Mouse (Mus musculus) liver, adult 2 months (tissue): ENCODE measurements around the gene Nfxl1. TPM values are rescaled to one million over a fixed set of nuclear protein-coding genes. Genes with fewer than 3 reads are reported as not detected.
A peak's percentile ranks its signal among the peaks of the same experiment; 100 is the strongest.
"Not testable (repeated sequence)": the region's sequence is repeated elsewhere in the genome, so short reads cannot be mapped to it uniquely, and the experiment has no call there.

Source experiments
- DNase-seq: peaks from one replicate; pipeline ENCODE4 v3.0.0-alpha.2; 2011; ENCODE audit warnings: low read depth, low spot score; ENCODE audit errors: extremely low read depth
- H3K27ac ChIP-seq: fragments of 200-500 bp; replicated peaks from 2 replicates; pipeline ENCODE4 v1.5.1; 2012; ENCODE audit warnings: low read depth, mild to moderate bottlenecking, control low read depth, inconsistent platforms, low read length; ENCODE audit not compliant: insufficient read depth
- H3K27me3 ChIP-seq: fragments of 200-500 bp; 2 replicates; pipeline ENCODE4 v1.6.1; 2012; ENCODE audit warnings: mild to moderate bottlenecking, moderate library complexity, low read length, inconsistent platforms; ENCODE audit not compliant: control insufficient read depth, insufficient read depth
- H3K36me3 ChIP-seq: fragments of 200-500 bp; 2 replicates; pipeline ENCODE4 v1.6.1; 2012; ENCODE audit warnings: low read length, inconsistent platforms; ENCODE audit not compliant: control insufficient read depth, insufficient read depth
- H3K4me1 ChIP-seq: fragments of 200-500 bp; 2 replicates; pipeline ENCODE4 v1.6.1; 2011; ENCODE audit warnings: low read length; ENCODE audit not compliant: control insufficient read depth, insufficient read depth
- H3K4me3 ChIP-seq: fragments of 200-500 bp; 2 replicates; pipeline ENCODE4 v1.5.1; 2011; ENCODE audit warnings: low read depth, mild to moderate bottlenecking, control low read depth, low read length, moderate library complexity; ENCODE audit not compliant: insufficient read depth
- H3K79me2 ChIP-seq: fragments of 200-500 bp; 2 replicates; pipeline ENCODE4 v1.6.1; 2012; ENCODE audit warnings: inconsistent platforms, mild to moderate bottlenecking, low read length, moderate library complexity; ENCODE audit not compliant: control insufficient read depth, insufficient read depth
- H3K9ac ChIP-seq: fragments of 200-500 bp; 2 replicates; pipeline ENCODE4 v1.6.1; 2012; ENCODE audit warnings: low read depth, mild to moderate bottlenecking, control low read depth, inconsistent platforms, low read length
- CTCF ChIP-seq: fragments of 200-500 bp; IDR thresholded peaks from 2 replicates; pipeline ENCODE4 v1.5.1; 2011; ENCODE audit warnings: low read depth, low read length, control low read depth
- POLR2A ChIP-seq: fragments of 200-500 bp; IDR thresholded peaks from 2 replicates; pipeline ENCODE4 v1.6.1; 2011; ENCODE audit warnings: low read length, control low read depth; ENCODE audit not compliant: insufficient read depth; ENCODE audit errors: extremely low read depth
- WGBS: fragments of 180-500 bp; shearing (Covaris S2); methylation state at CpG from one replicate; pipeline ENCODE4 v1.1.7; 2018; 5-methylcytosine and 5-hydroxymethylcytosine counted together
- polyA plus RNA-seq: library from polyadenylated mRNA; depleted of rRNA; stranded (reverse); fragments of >200 nt; gene quantifications from 2 replicates; pipeline ENCODE4 v1.2.3, GENCODE M21; 2012; rRNA removed
- total RNA-seq: library from RNA; depleted of rRNA; stranded (reverse); fragments of >200 nt; gene quantifications from 2 replicates; pipeline ENCODE4 v1.2.3, GENCODE M21; 2014; rRNA removed

Gene Nfxl1
- 6.9 and 9.7 TPM in 2 replicates for total RNA-seq
- polyA plus RNA-seq = 3.3 and 6.0 TPM in 2 replicates

DNA sequence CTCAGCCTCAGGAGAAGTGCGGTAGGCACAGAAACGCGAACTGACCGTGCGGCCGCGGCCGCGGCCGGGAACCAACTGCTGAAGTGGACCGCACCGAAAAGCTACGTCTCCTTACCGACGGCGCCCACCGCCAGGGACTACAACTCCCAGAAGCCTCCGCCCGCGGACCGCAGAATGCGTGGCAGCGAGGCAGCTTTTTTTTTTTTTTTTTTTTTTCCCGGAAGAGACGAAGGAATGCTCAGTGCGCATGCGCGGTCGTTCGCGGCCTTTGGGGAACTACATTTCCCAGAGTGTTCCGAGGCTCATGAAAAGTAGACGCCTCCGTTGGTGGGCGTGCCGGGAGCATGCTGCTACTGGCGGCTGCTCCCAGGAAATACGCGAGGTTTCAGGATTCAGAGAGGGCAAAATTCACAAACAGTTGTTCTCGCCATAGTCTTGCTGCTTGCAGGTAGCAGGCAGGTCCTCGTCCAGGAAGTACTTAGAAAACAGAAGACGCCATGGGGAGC is at the start of gene Nfxl1:
Gene Nfxl1 (minus strand): TSS at position 141 of the 506 bp plus-strand sequence.
- WGBS = under 1% methylated on average over 42 of the region's 42 CpGs

DNA sequence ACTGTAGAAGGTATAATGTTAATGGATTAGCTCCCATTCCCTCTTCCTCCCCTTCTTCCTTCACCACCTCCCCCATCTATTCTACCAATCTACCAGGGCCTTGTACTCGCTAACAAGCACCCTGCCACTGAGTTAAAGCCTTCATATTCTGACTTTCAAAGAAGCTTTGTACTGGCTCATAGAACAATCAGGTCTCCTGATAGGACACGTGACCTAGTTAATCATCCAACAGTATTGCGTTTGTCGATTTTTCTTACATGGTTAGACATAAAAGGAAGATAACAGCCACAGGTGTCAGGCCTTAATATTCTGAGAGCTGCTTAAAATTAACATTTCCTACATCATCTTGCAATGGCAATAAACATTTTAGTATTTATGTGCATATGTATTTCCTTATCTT is 43.7 kb upstream of the Nfxl1 start:
- TF ChIP-seq POLR2A = no peak
- TF ChIP-seq CTCF = no peak
- H3K4me3 ChIP-seq = no peak overlapping the region
- H3K36me3 ChIP-seq = no peaks in the 10 kb centered on the region
- H3K79me2 ChIP-seq = no peaks in the 10 kb centered on the region
- H3K9ac ChIP-seq = no peak overlapping the region
- WGBS = 80% methylated on average over 4 of the region's 4 CpGs
- H3K27me3 ChIP-seq = no peaks in the 10 kb centered on the region; the same call in 1 of the 2 replicates
- DNase-seq = peak; percentile 26
- H3K4me1 ChIP-seq = no peaks in the 10 kb centered on the region
- H3K27ac ChIP-seq = no peak overlapping the region

More for the DNA sequence above, at the start of gene Nfxl1:
- peak within 1 kb of the TSS; percentile 90 for H3K4me3 ChIP-seq
- TF ChIP-seq CTCF = no peak
- peak; percentile 89 for TF ChIP-seq POLR2A
- peaks cover 7% of the 10 kb centered on the region for H3K36me3 ChIP-seq
- H3K27me3 ChIP-seq = no peaks in the 10 kb centered on the region
- peaks cover 3% of the 10 kb centered on the region; the same call in 1 of the 2 replicates for H3K4me1 ChIP-seq
- H3K9ac ChIP-seq = peak within 1 kb of the TSS; percentile 93
- peak; percentile 95 for DNase-seq
- peaks cover 6% of the 10 kb centered on the region; the same call in 1 of the 2 replicates for H3K79me2 ChIP-seq
- peak within 1 kb of the TSS; percentile 68 for H3K27ac ChIP-seq

DNA sequence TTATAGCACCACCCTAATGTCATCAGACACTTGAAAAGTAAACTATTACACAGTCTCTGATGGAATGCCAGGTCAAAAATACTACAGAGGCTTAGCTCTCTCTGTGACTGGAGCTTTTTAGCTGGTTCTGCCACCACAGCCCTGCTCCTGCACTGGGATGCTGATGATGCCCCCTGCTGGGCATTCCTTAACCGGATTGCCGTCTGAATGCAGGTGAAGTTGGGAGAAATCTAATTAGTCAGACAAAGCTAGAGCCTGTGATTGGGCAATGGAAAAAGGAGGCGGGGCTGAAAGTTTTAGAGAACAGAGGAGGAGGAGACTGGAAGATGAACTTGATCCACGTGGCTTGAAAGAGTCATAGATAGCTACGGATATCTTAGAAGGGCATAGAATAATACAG is 41.5 kb upstream of the Nfxl1 start:
- H3K4me1 ChIP-seq = no peaks in the 10 kb centered on the region
- H3K79me2 ChIP-seq = no peaks in the 10 kb centered on the region
- H3K4me3 ChIP-seq = no peak overlapping the region
- 9% methylated on average over 5 of the region's 5 CpGs for WGBS
- H3K9ac ChIP-seq = no peak overlapping the region
- H3K27me3 ChIP-seq = no peaks in the 10 kb centered on the region; the same call in 1 of the 2 replicates
- peak; percentile 82 for DNase-seq
- H3K36me3 ChIP-seq = no peaks in the 10 kb centered on the region
- TF ChIP-seq POLR2A = no peak
- peak; percentile 80 for TF ChIP-seq CTCF
- no peak overlapping the region for H3K27ac ChIP-seq

- Histone ChIP-seq H3K36me3 (no peaks in the 10 kb centered on the region), H3K79me2 (no peaks in the 10 kb centered on the region), H3K9ac (no peak within 1 kb of the TSS), H3K4me3 (peak within 1 kb of the TSS; percentile 6; the same call in 1 of the 2 replicates), H3K27ac (no peak within 1 kb of the TSS), H3K4me1 (peaks cover 6% of the 10 kb centered on the region; the same call in 1 of the 2 replicates), H3K27me3 (peaks cover 8% of the 10 kb centered on the region)
- DNase-seq = no peak
- TF ChIP-seq POLR2A (no peak), CTCF (no peak)
- WGBS = 5% methylated on average over 38 of the region's 38 CpGs
These were observed 27.8 kb upstream of the Nfxl1 start, which contains the start of gene Gm5868 for GRCm38 (mm10) chr5:72587192-72587681. Gene Gm5868, minus strand, starts transcription at chr5:72587551.

- not testable (repeated sequence) for H3K27me3 ChIP-seq, H3K9ac ChIP-seq, H3K27ac ChIP-seq, H3K79me2 ChIP-seq, H3K36me3 ChIP-seq, H3K4me1 ChIP-seq, DNase-seq, H3K4me3 ChIP-seq
- 40% methylated on average over 25 of the region's 25 CpGs for WGBS
These were observed 27.2 kb upstream of the Nfxl1 start for GRCm38 (mm10) chr5:72586667-72587191.

GRCm38 (mm10) chr5:72586122-72586521 is 26.6 kb upstream of the Nfxl1 start:
- H3K9ac ChIP-seq, H3K4me3 ChIP-seq, H3K4me1 ChIP-seq, H3K27ac ChIP-seq, H3K79me2 ChIP-seq, H3K36me3 ChIP-seq, H3K27me3 ChIP-seq: not testable (repeated sequence)
- peak; percentile 74 for TF ChIP-seq CTCF
- WGBS = 43% methylated on average over 7 of the region's 7 CpGs
- peak; percentile 20 for DNase-seq

- H3K36me3 ChIP-seq, H3K9ac ChIP-seq, H3K4me1 ChIP-seq, H3K79me2 ChIP-seq, H3K27ac ChIP-seq, DNase-seq: not testable (repeated sequence)
- WGBS = 14% methylated on average over 20 of the region's 21 CpGs
- peaks cover 11% of the 10 kb centered on the region for H3K27me3 ChIP-seq
- peak within 1 kb of the TSS; percentile 18; the same call in 1 of the 2 replicates for H3K4me3 ChIP-seq
These were observed 21.5 kb upstream of the Nfxl1 start, which contains the start of gene Zar1 for GRCm38 (mm10) chr5:72580970-72581332. Gene Zar1, minus strand, starts transcription at chr5:72581254.

DNA sequence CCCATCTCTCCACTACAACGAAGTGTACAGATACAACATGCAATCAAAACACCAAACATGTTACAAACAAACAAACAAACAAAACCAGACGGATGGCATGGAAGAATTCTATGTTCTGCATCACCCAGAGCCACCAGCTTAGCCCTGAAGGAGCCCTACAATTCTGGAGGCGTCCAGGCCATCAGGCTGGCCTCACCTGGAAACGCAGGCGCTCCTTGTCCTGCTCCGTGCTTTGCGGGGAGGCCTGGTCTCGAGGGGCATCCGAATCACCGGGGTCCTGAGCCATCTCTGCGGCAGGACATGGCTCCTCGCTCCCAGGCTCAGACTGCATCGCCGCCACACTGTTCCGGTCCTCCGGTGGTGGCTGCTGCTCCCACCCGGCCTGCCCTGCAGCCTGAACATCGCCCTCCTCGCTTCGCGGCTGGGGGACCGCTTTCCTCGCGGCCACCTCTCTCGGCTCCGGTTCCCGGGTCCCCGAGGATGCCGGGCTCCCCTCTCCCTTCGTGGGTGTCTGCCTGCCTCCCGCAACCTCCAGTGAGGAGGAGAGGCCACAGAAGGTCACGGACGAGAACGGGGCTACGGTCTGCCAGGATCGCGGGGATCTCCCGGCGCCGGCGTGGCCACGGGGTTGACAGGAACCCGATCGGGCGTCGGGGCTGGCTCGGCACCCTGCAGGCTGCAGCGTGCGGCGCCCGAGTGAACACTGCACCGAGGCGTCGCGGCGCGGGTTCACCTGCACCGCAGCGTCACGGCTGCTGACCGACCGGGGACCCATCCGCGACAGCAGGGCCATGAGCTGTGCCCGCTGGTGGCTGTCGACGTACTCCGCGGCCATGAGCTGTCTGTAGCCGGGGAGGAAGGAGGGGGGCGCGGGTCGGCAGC is 20.8 kb upstream of the Nfxl1 start:
- H3K9ac ChIP-seq, H3K79me2 ChIP-seq, H3K27ac ChIP-seq, H3K4me1 ChIP-seq, DNase-seq, H3K36me3 ChIP-seq: not testable (repeated sequence)
- H3K4me3 ChIP-seq = peak overlapping the region; percentile 18; the same call in 1 of the 2 replicates
- H3K27me3 ChIP-seq = peaks cover 11% of the 10 kb centered on the region
- WGBS = 6% methylated on average over 68 of the region's 73 CpGs
